In genomic region chr11:99123977-99124634, GRCm38 (mm10) we compare ENCODE assay signal across 8 mouse cellular contexts. TPM values are rescaled to one million over a fixed set of nuclear protein-coding genes. Genes with fewer than 3 reads are reported as not detected.
DNase-seq lines count a peak whose midpoint lies in the region; ATAC-seq and TF ChIP-seq lines count a peak whose summit lies in the region.

No protein-coding gene starts in this region.

- peaks cover 33% of the 10 kb centered on the region for H3K4me1 ChIP-seq in liver, embryonic 12.5 days
- H3K4me1 ChIP-seq in MEL (ENCODE audit: control insufficient read depth in 1 of 2, insufficient read depth in 2 of 2, low read length in 2 of 2), result peaks cover 0 to 23% of the 10 kb centered on the region in 2 experiments; a peak in 2 of 4 replicates
- peaks cover 4% of the 10 kb centered on the region; the same call in 1 of the 2 replicates for H3K4me1 ChIP-seq in hindbrain, postnatal 0 days (ENCODE audit: insufficient read depth, low read length)
- peaks cover 40% of the 10 kb centered on the region for H3K4me1 ChIP-seq in limb, embryonic 14.5 days (ENCODE audit: control insufficient read depth, insufficient read depth, low read length)
- H3K4me1 ChIP-seq in small intestine, adult 2 months (ENCODE audit: control insufficient read depth, insufficient read depth, insufficient read length, low read length), result peaks cover 7% of the 10 kb centered on the region; the same call in 1 of the 2 replicates

- no peak overlapping the region for H3K27ac ChIP-seq in liver, embryonic 12.5 days
- H3K27ac ChIP-seq in MEL (ENCODE audit: control insufficient read depth, low read depth, low read length), result no peak overlapping the region
- H3K27ac ChIP-seq in hindbrain, postnatal 0 days, result no peak overlapping the region
- peak overlapping the region; percentile 65 for H3K27ac ChIP-seq in limb, embryonic 14.5 days (replicated peaks; ENCODE audit: low read depth, low read length)
- H3K27ac ChIP-seq in small intestine, adult 2 months (ENCODE audit: insufficient read depth, low read depth, low read length), result no peak overlapping the region

- WGBS in liver, embryonic 12.5 days (ENCODE audit: insufficient replicate concordance), result 17% methylated on average over 9 of the region's 15 CpGs
- WGBS in hindbrain, postnatal 0 days, result 46% methylated on average over 15 of the region's 15 CpGs
- WGBS in limb, embryonic 14.5 days, result 40% methylated on average over 15 of the region's 15 CpGs
- 17% methylated on average over 15 of the region's 15 CpGs for WGBS in small intestine, adult 2 months

- no peak for ATAC-seq in liver, embryonic 12.5 days
- ATAC-seq in hindbrain, postnatal 0 days, result no peak
- no peak for ATAC-seq in limb, embryonic 14.5 days (ENCODE audit: low FRiP score, low read depth)

- H3K9ac ChIP-seq in liver, embryonic 12.5 days, result no peak overlapping the region
- peak overlapping the region; percentile 27; the same call in 1 of the 2 replicates for H3K9ac ChIP-seq in MEL (ENCODE audit: control insufficient read depth, low read depth, low read length, poor library complexity, severe bottlenecking)
- no peak overlapping the region for H3K9ac ChIP-seq in hindbrain, postnatal 0 days (replicated peaks; ENCODE audit: low read length)
- H3K9ac ChIP-seq in limb, embryonic 14.5 days (ENCODE audit: low read depth, low read length, severe bottlenecking), result no peak overlapping the region

- no peak for TF ChIP-seq POLR2A in MEL (IDR thresholded peaks at IDR 0.05; ENCODE audit: control insufficient read depth in 1 of 2, insufficient read depth in 1 of 2, low read depth in 1 of 2, low read length in 2 of 2, poor library complexity in 1 of 2)
- no peak for TF ChIP-seq POLR2A in limb, embryonic 14.5 days (IDR thresholded peaks at IDR 0.05; ENCODE audit: borderline replicate concordance, extremely low read depth, insufficient read depth, insufficient read length)
- TF ChIP-seq POLR2A in small intestine, adult 2 months (IDR thresholded peaks at IDR 0.05; ENCODE audit: low read depth, low read length), result no peak

- DNase-seq in liver, result peak; percentile 44
- peak; percentile 92 for DNase-seq in MEL (ENCODE audit: low read depth, low spot score)
- peak; percentile 31 to 46 for DNase-seq in cerebellum, postnatal 36 days
- peak; percentile 77 for DNase-seq in hindbrain, postnatal 0 days (ENCODE audit: low spot score)
- peak; percentile 81 for DNase-seq in limb, embryonic 14.5 days (ENCODE audit: low spot score)
- no peak for DNase-seq in spleen, postnatal 4 days (ENCODE audit: low spot score in 2 of 2)

- no peak overlapping the region for H3K4me2 ChIP-seq in liver, embryonic 12.5 days
- H3K4me2 ChIP-seq in hindbrain, postnatal 0 days (ENCODE audit: low read depth, low read length), result no peak overlapping the region
- H3K4me2 ChIP-seq in limb, embryonic 14.5 days (replicated peaks; ENCODE audit: low read depth, low read length, severe bottlenecking), result no peak overlapping the region

- peak; percentile 34 to 78 (median 66); a peak in 5 of 6 replicates for TF ChIP-seq CTCF in MEL (IDR thresholded peaks at IDR 0.05 in 2 of 3, conservative IDR thresholded peaks at IDR 0.05 in 1 of 3; ENCODE audit: control insufficient read depth in 1 of 3, insufficient read depth in 1 of 3, low read depth in 2 of 3, low read length in 3 of 3, poor library complexity in 1 of 3, severe bottlenecking in 1 of 3)
- TF ChIP-seq CTCF in hindbrain, postnatal 0 days (IDR thresholded peaks at IDR 0.05; ENCODE audit: low read depth), result peak; percentile 64
- TF ChIP-seq CTCF in small intestine, adult 2 months (IDR thresholded peaks at IDR 0.05; ENCODE audit: extremely low read depth, insufficient read length, insufficient replicate concordance, low read depth, low read length), result peak; percentile 10; the same call in 1 of the 2 replicates

- peak; percentile 85 for TF ChIP-seq RAD21 in MEL (IDR thresholded peaks at IDR 0.05; ENCODE audit: low read depth, low read length)

- no peaks in the 10 kb centered on the region for H3K9me3 ChIP-seq in liver, embryonic 12.5 days (replicated peaks)
- H3K9me3 ChIP-seq in MEL (replicated peaks; ENCODE audit: insufficient read depth, low read length), result no peaks in the 10 kb centered on the region
- H3K9me3 ChIP-seq in hindbrain, postnatal 0 days (ENCODE audit: low read length), result no peaks in the 10 kb centered on the region
- no peaks in the 10 kb centered on the region for H3K9me3 ChIP-seq in limb, embryonic 14.5 days (ENCODE audit: control insufficient read depth, low read length)

- TF ChIP-seq EP300 in MEL (IDR thresholded peaks at IDR 0.05; ENCODE audit: low read depth in 1 of 2, low read length in 2 of 2), result no peak

- H3K79me2 ChIP-seq in MEL (ENCODE audit: control insufficient read depth, insufficient read depth, low read length, poor library complexity), result no peaks in the 10 kb centered on the region

- H3K27me3 ChIP-seq in liver, embryonic 12.5 days (replicated peaks), result 0 out of 2 replicates have a peak, but pooled peaks cover 2% of the 10 kb centered on the region
- no peaks in the 10 kb centered on the region for H3K27me3 ChIP-seq in MEL (ENCODE audit: control insufficient read depth in 1 of 2, insufficient read depth in 2 of 2, low read length in 2 of 2)
- H3K27me3 ChIP-seq in hindbrain, postnatal 0 days (ENCODE audit: insufficient read depth, low read length), result no peaks in the 10 kb centered on the region
- no peaks in the 10 kb centered on the region for H3K27me3 ChIP-seq in limb, embryonic 14.5 days (ENCODE audit: control insufficient read depth, insufficient read depth, low read length)
- no peaks in the 10 kb centered on the region for H3K27me3 ChIP-seq in small intestine, adult 2 months (ENCODE audit: control insufficient read depth, insufficient read depth, low read length)

- H3K36me3 ChIP-seq in liver, embryonic 12.5 days, result no peaks in the 10 kb centered on the region
- peaks cover 0 to 6% of the 10 kb centered on the region in 2 experiments; a peak in 2 of 4 replicates for H3K36me3 ChIP-seq in MEL (ENCODE audit: control insufficient read depth in 1 of 2, insufficient read depth in 2 of 2, low read length in 2 of 2)
- no peaks in the 10 kb centered on the region for H3K36me3 ChIP-seq in hindbrain, postnatal 0 days (ENCODE audit: insufficient read depth, low read length)
- no peaks in the 10 kb centered on the region for H3K36me3 ChIP-seq in limb, embryonic 14.5 days (ENCODE audit: control insufficient read depth, insufficient read depth, low read length)
- no peaks in the 10 kb centered on the region for H3K36me3 ChIP-seq in small intestine, adult 2 months (ENCODE audit: control insufficient read depth, insufficient read depth, low read length)

- no peak overlapping the region for H3K4me3 ChIP-seq in liver, embryonic 12.5 days
- peak overlapping the region; percentile 10 to 37; a peak in 3 of 4 replicates for H3K4me3 ChIP-seq in MEL (ENCODE audit: control insufficient read depth in 1 of 2, insufficient read depth in 1 of 2, low read depth in 2 of 2, low read length in 2 of 2)
- H3K4me3 ChIP-seq in hindbrain, postnatal 0 days (ENCODE audit: low read length), result no peak overlapping the region
- H3K4me3 ChIP-seq in limb, embryonic 14.5 days (replicated peaks; ENCODE audit: low read length), result no peak overlapping the region
- H3K4me3 ChIP-seq in small intestine, adult 2 months (ENCODE audit: low read depth, low read length), result no peak overlapping the region

TF ChIP-seq in MEL, 35 proteins besides CTCF, POLR2A, EP300 and RAD21 (continues in another document):
- TF ChIP-seq MAZ (IDR thresholded peaks at IDR 0.05; ENCODE audit: low read depth, low read length), result no peak
- no peak for TF ChIP-seq E2F4 (IDR thresholded peaks at IDR 0.05; ENCODE audit: borderline replicate concordance, low read depth, low read length)
- TF ChIP-seq NELFE (IDR thresholded peaks at IDR 0.05; ENCODE audit: low read depth, low read length), result no peak
- TF ChIP-seq MAX (IDR thresholded peaks at IDR 0.05; ENCODE audit: low read length), result no peak
- no peak for TF ChIP-seq ETS1 (IDR thresholded peaks at IDR 0.05; ENCODE audit: low read depth, low read length)
- TF ChIP-seq SIN3A (IDR thresholded peaks at IDR 0.05; ENCODE audit: low read length), result peak; percentile 41; the same call in 1 of the 2 replicates
- no peak for TF ChIP-seq CHD2 (IDR thresholded peaks at IDR 0.05; ENCODE audit: low read length)
- TF ChIP-seq ZMIZ1 (IDR thresholded peaks at IDR 0.05; ENCODE audit: low read depth, low read length), result no peak
- TF ChIP-seq ZNF384 (IDR thresholded peaks at IDR 0.05; ENCODE audit: low read depth, low read length), result no peak
- TF ChIP-seq JUND (IDR thresholded peaks at IDR 0.05; ENCODE audit: low read depth, low read length), result no peak
- no peak for TF ChIP-seq TBP (IDR thresholded peaks at IDR 0.05; ENCODE audit: low read depth, low read length)
- TF ChIP-seq GATA1 (IDR thresholded peaks at IDR 0.05; ENCODE audit: low read depth, low read length), result peak; percentile 29; the same call in 1 of the 2 replicates
- TF ChIP-seq TCF12 (IDR thresholded peaks at IDR 0.05; ENCODE audit: low read depth, low read length), result no peak
- peak; percentile 87 for TF ChIP-seq ZC3H11A (IDR thresholded peaks at IDR 0.05; ENCODE audit: low read depth, low read length)

RNA-seq across cellular contexts. Expression of gene Ccr7, which starts 30.8 kb away (rescaled TPM):
- 0.39 and 0.44 TPM in 2 replicates for polyA plus RNA-seq in liver, embryonic 12.5 days (2016; fragmentation: Nextera tagmentation; extraction: Ambion mirVana)
- total RNA-seq in MEL (2012; rRNA removed), result 0.04 TPM in 1 of 2 replicates, not detected in the other
- polyA plus RNA-seq in MEL (2012; ENCODE audit: insufficient read depth in 1 of 2, insufficient read length in 2 of 2, low read depth in 1 of 2, low replicate concordance in 2 of 2, missing spikeins in 1 of 2), result under 1 TPM in 1 of 2 experiments, not detected in 1; 0.06 TPM
- total RNA-seq in hindbrain, postnatal 0 days (2014; rRNA removed), result 0.40 TPM in 1 of 2 replicates, not detected in the other
- polyA plus RNA-seq in hindbrain, postnatal 0 days (2015; fragmentation: Nextera tagmentation; extraction: Ambion mirVana), result not detected in 2 replicates
- 0.65 and 0.99 TPM in 2 replicates for polyA plus RNA-seq in limb, embryonic 14.5 days (2012; rRNA removed)
- 0.84 and 0.94 TPM in 2 replicates for polyA plus RNA-seq in limb, embryonic 14.5 days (2014; fragmentation: Nextera tagmentation; extraction: Ambion mirVana)
- polyA plus RNA-seq in small intestine, adult 2 months (2012; rRNA removed), result 2.5 and 4.1 TPM in 2 replicates

RNA-seq across cellular contexts. Expression of gene Tns4, which starts 35.0 kb away (rescaled TPM):
- polyA plus RNA-seq in liver, embryonic 12.5 days (2016; fragmentation: Nextera tagmentation; extraction: Ambion mirVana), result 0.17 and 0.39 TPM in 2 replicates
- total RNA-seq in MEL (2012; rRNA removed), result not detected in 2 replicates
- under 1 TPM in 1 of 2 experiments, not detected in 1; 0.03 TPM for polyA plus RNA-seq in MEL (2012; ENCODE audit: insufficient read depth in 1 of 2, insufficient read length in 2 of 2, low read depth in 1 of 2, low replicate concordance in 2 of 2, missing spikeins in 1 of 2)
- total RNA-seq in hindbrain, postnatal 0 days (2014; rRNA removed), result 1.3 TPM in 1 of 2 replicates, not detected in the other
- polyA plus RNA-seq in hindbrain, postnatal 0 days (2015; fragmentation: Nextera tagmentation; extraction: Ambion mirVana), result 0.08 TPM in 1 of 2 replicates, not detected in the other
- polyA plus RNA-seq in limb, embryonic 14.5 days (2012; rRNA removed), result 1.6 and 1.7 TPM in 2 replicates
- polyA plus RNA-seq in limb, embryonic 14.5 days (2014; fragmentation: Nextera tagmentation; extraction: Ambion mirVana), result 1.5 and 2.5 TPM in 2 replicates
- polyA plus RNA-seq in small intestine, adult 2 months (2012; rRNA removed), result 4.8 and 47.8 TPM in 2 replicates

Comparison
In these comparisons a context has a peak if more than half of its experiments do, and no peak if none do; other contexts are left out.
1. DNase-seq: peak in liver (single experiment), MEL (single experiment), cerebellum, postnatal 36 days (2 of 2), hindbrain, postnatal 0 days (single experiment) and limb, embryonic 14.5 days (single experiment); none in spleen, postnatal 4 days (0 of 2).
2. H3K4me3 ChIP-seq: peak in MEL (2 of 2); none in liver, embryonic 12.5 days (single experiment), hindbrain, postnatal 0 days (single experiment), limb, embryonic 14.5 days (single experiment) and small intestine, adult 2 months (single experiment).
3. CTCF ChIP-seq: peak in every context shown above with its lines; median percentile 66 in MEL; 64 in hindbrain, postnatal 0 days; 10 in small intestine, adult 2 months.